Mouse (Mus musculus) brain, adult 10 weeks (tissue): ENCODE measurements around the gene Tspan17. TPM values are rescaled to one million over a fixed set of nuclear protein-coding genes. Genes with fewer than 3 reads are reported as not detected.

Source experiments
- polyA plus RNA-seq: library from polyadenylated mRNA; stranded (reverse); fragments of 350-450 nt; fragmentation: Illumina TruSeq; extraction: RNeasy Lipid Tissue Mini Kit (QIAGEN cat#74804); gene quantifications from one replicate; pipeline ENCODE4 v1.2.3, GENCODE M21; 2015; ENCODE audit warnings: low read depth, low replicate concordance

Gene Tspan17
- polyA plus RNA-seq, result 73.2 TPM

DNA sequence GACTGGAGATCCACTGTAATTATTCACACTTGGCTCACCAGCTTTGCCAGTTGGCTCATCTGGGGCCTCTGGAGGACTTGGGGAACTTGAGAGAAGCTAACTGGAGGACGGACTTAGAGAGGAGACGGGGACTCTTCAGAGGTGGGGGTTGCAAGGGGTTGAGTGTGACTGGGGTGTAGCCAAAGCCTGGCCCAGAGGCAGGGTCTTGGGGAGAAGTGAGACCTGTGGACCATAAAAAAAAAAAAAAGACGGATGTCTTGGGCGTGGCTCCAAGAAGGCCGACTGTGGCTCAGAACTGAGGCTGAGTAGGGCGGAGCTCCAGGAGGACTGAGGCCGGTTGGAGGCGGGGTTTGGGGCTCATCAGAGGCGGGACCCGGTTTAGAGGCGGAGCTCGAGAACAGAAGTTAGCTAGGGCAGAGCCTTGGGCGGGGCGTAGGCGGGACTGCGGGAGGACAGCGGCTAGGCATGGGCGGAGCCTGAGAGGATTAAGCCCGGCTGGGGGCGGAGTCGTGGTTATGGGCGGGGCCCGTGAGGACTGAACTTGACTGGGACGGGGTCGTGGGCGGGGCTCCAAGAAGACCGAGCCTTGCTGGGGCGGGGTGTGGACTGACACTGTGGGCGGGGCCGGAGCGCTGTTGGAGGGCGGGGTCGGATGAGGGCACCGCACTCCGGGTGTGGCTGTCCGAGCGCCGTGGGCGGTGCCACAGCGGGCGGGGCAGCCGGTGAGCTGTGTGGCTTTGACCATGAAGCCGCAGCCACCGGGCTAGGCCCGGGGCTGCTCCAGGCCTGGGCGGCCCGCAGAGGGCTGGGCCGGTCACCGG is at the start of gene Tspan17:
Gene Tspan17, plus strand, starts transcription at position 638 of the 821 bp plus-strand sequence.

DNA sequence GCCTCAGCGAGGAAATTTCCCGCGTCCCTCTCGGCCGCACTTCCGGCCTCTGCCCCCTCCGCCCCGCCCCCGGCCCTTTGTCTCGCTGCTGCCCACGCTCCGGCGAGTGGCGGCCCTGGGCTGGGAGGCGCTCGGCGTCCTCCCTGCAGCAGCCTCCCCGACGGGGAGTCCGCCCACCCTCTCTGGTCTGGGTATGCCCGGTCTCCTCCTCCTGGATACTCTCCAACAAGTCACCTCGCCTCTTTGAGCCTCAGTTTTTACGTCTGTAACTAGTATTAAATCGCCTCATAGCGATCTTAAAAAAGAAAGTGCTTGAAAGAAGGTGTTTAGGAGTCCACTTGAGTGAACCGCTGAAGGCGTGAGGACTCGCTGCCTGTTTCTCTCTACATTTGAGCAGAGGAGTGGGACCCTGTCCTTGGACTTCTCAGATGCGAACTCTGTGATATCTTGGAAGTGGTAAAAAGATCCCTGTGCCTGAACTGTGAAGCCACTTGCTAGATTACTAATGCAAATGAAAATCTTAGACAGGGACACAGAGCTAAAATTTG is 39.2 kb upstream of the Tspan17 start, which contains the start of gene Gprin1:
Gene Gprin1, minus strand, starts transcription at position 11 of the 548 bp plus-strand sequence.

DNA sequence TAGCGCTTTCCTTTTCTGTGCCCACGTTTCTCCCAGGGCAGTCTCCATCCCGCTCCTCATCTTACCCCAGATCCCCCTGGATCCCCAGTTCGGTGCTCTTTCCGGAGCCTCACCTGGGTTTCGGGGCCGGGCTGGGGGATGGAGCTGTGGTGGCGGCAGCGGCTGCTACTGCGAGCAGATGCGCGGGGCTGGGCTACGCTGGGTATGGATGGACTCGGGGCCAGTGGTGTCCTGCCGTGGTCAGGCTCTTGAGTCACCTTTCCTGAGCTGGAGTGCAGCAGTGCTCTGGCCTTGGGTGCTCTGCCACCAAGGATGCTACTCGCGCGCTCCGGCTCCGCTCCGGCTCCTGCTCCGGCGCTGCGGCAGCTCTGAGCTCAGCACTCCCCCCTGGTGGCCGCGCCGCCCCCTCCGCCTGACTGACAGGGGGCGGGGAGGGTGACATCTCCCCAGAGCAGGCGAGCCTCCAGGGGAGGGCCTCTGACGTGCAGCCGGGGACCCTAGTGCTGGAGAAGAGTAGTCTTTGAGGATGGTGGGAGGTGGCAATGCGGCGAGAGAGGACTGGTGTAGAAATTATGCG is 22.9 kb upstream of the Tspan17 start, which contains the start of gene Sncb:
Gene Sncb, minus strand, starts transcription at position 404 of the 577 bp plus-strand sequence.

GRCm38 (mm10) chr13:54783698-54784097 is 5.5 kb upstream of the Tspan17 start, which contains the start of gene Eif4e1b:
Eif4e1b (plus strand) TSS chr13:54783998.

Other genes with a start within 250 kb of the Tspan17 start
- 145 TPM for gene 4833439L19Rik, start 223.9 kb upstream of the Tspan17 start, polyA plus RNA-seq
- 24.1 TPM for gene Arl10, start 214.4 kb upstream of the Tspan17 start, polyA plus RNA-seq
- 30.5 TPM for gene Nop16, start 199.3 kb upstream of the Tspan17 start, polyA plus RNA-seq
- 237 TPM for gene Higd2a, start 199.2 kb upstream of the Tspan17 start, polyA plus RNA-seq
- 254 TPM for gene Cltb, start 178.0 kb upstream of the Tspan17 start, polyA plus RNA-seq
- 43.2 TPM for gene Faf2, start 167.6 kb upstream of the Tspan17 start, polyA plus RNA-seq
- gene Rnf44, start 95.5 kb upstream of the Tspan17 start, polyA plus RNA-seq, result 82.6 TPM
- 0.21 TPM for gene Cdhr2, start 87.9 kb upstream of the Tspan17 start, polyA plus RNA-seq
- gene Gprin1, start 39.5 kb upstream of the Tspan17 start, polyA plus RNA-seq, result 60.0 TPM
- gene Sncb, start 22.8 kb upstream of the Tspan17 start, polyA plus RNA-seq, result 548 TPM
- not detected for gene Eif4e1b, start 5.4 kb upstream of the Tspan17 start, polyA plus RNA-seq
- 46.2 TPM for gene Unc5a, start 160.0 kb downstream of the Tspan17 start, polyA plus RNA-seq
- 1.3 TPM for gene Hk3, start 232.0 kb downstream of the Tspan17 start, polyA plus RNA-seq